Mouse (Mus musculus): ENCODE results near the gene Zfp827. TPM values are rescaled to one million over a fixed set of nuclear protein-coding genes. Genes with fewer than 3 reads are reported as not detected.

Gene Zfp827
- total RNA-seq, 2 experiments from 2014 or later = 27.6 to 28.2 TPM

- DNase-seq = no peak
Observed at GRCm38 (mm10) chr8:79226046-79226445, 197.8 kb downstream of the Zfp827 start.

GRCm38 (mm10) chr8:79227194-79227593 lies 199.0 kb downstream of the Zfp827 start:
- DNase-seq = no peak

GRCm38 (mm10) chr8:79227916-79228315 lies 199.7 kb downstream of the Zfp827 start:
- DNase-seq = no peak

GRCm38 (mm10) chr8:79229266-79229888 lies 201.1 kb downstream of the Zfp827 start:
- no peak for DNase-seq

- no peak for DNase-seq
Observed at GRCm38 (mm10) chr8:79239320-79239719, 211.1 kb downstream of the Zfp827 start.

- no peak for DNase-seq
Observed at GRCm38 (mm10) chr8:79239996-79240395, 211.8 kb downstream of the Zfp827 start.

Other genes with a start within 250 kb of the Zfp827 start
- gene Lsm6, start 207.3 kb upstream of the Zfp827 start, total RNA-seq (2021) = 10 to 100 TPM; 96.5 to 97.7 TPM
- gene 1700011L22Rik, start 220.1 kb downstream of the Zfp827 start, total RNA-seq (2021) = not detected